Mouse (Mus musculus) spleen, adult 2 months (tissue): ENCODE measurements at regions not wholly inside any gene's neighbourhood (a gene's known extent, or its start where the extent isn't known, plus 50 kb on each side); places are given as distances from the start of the nearest gene placed in this dataset.

Source experiments
- CTCF ChIP-seq: fragments of 200-500 bp; IDR thresholded peaks from 2 replicates; pipeline ENCODE4 v1.5.1; 2011; ENCODE audit warnings: mild to moderate bottlenecking, inconsistent platforms; ENCODE audit not compliant: insufficient read depth, insufficient read length, insufficient replicate concordance; ENCODE audit errors: extremely low read depth
- POLR2A ChIP-seq: fragments of 200-500 bp; IDR thresholded peaks from 2 replicates; pipeline ENCODE4 v1.6.1; 2011; ENCODE audit warnings: low read depth, low read length, inconsistent platforms

DNA sequence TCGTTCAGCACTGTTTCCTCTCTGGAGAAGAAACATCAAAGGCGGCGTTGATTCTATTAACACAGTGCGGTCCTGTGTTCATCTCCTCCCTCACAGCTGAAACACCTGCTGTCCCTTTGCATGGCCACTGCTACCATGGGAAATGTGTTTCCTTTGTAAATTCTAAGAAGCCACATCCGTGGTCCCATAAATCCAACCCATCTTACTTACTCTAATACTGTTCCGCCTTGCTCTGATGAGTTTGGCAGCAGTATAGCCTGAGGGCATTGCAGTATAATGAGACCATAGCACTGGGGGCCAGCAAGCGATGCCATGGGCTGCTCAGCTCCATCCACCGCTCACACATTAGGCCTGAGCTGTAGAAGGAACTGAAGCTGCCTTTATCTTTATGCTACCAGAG lies 290.6 kb downstream of the Atp23 start:
- TF ChIP-seq POLR2A (no peak), CTCF (no peak)
